Mouse (Mus musculus) liver, embryonic 14.5 days (tissue): Measurements from ENCODE around the gene Nfyb. TPM values are rescaled to one million over a fixed set of nuclear protein-coding genes. Genes with fewer than 3 reads are reported as not detected.

Source experiments
- ATAC-seq: fragments of 200-750 bp; cut with Nextera tagmentation; 2 replicates; pipeline ENCODE4 v1.8.0; 2017; ENCODE audit warnings: moderate number of reproducible peaks, mild to moderate bottlenecking, moderate library complexity; ENCODE audit not compliant: insufficient read depth
- DNase-seq, 3 experiments: peaks; one replicate each; pipeline ENCODE4 v3.0.0-alpha.2; 2012 to 2013; ENCODE audit warnings: low read depth in 3 of 3, low spot score in 3 of 3
- H3K27ac ChIP-seq: fragments of 300-500 bp; sonication (generic); 2 replicates; pipeline ENCODE4 v1.5.1; 2014; ENCODE audit warnings: moderate library complexity, mild to moderate bottlenecking, control low read depth, inconsistent platforms
- H3K27me3 ChIP-seq: fragments of 300-500 bp; sonication (generic); 2 replicates; pipeline ENCODE4 v1.6.1; 2014; ENCODE audit warnings: mild to moderate bottlenecking, low read length, moderate library complexity; ENCODE audit not compliant: control insufficient read depth, insufficient read depth
- H3K36me3 ChIP-seq: fragments of 300-500 bp; sonication (generic); replicated peaks from 2 replicates; pipeline ENCODE4 v1.6.1; 2014; ENCODE audit warnings: low read depth; ENCODE audit not compliant: control insufficient read depth, insufficient read depth
- H3K4me1 ChIP-seq, 2 experiments: fragments of 200-500 bp in 1 of 2; fragments of 300-500 bp in 1 of 2; sonication (generic) in 1 of 2; replicated peaks; 2 replicates each; pipeline ENCODE4 v1.6.1; 2012 to 2014; ENCODE audit warnings: antibody characterized with exemption in 1 of 2, inconsistent platforms in 1 of 2, low read length in 1 of 2; ENCODE audit not compliant: control insufficient read depth in 2 of 2, insufficient read depth in 2 of 2
- H3K4me2 ChIP-seq: fragments of 300-500 bp; sonication (generic); 2 replicates; pipeline ENCODE4 v1.6.1; 2014; ENCODE audit warnings: low read depth, mild to moderate bottlenecking, control low read depth, moderate library complexity
- H3K4me3 ChIP-seq, 2 experiments: fragments of 200-500 bp in 1 of 2; fragments of 300-500 bp in 1 of 2; sonication (generic) in 1 of 2; 2 replicates each; pipeline ENCODE4 v1.5.1; 2012 to 2014; ENCODE audit warnings: low read depth in 2 of 2, low read length in 2 of 2, mild to moderate bottlenecking in 2 of 2, control low read depth in 1 of 2, inconsistent platforms in 1 of 2, moderate library complexity in 1 of 2; ENCODE audit not compliant: insufficient read depth in 1 of 2
- H3K9ac ChIP-seq: fragments of 300-500 bp; sonication (generic); replicated peaks from 2 replicates; pipeline ENCODE4 v1.6.1; 2014; ENCODE audit warnings: mild to moderate bottlenecking, control low read depth, moderate library complexity
- H3K9me3 ChIP-seq: fragments of 300-500 bp; sonication (generic); 2 replicates; pipeline ENCODE4 v1.6.1; 2016; ENCODE audit warnings: low read length, mixed read lengths; ENCODE audit not compliant: control insufficient read depth
- CTCF ChIP-seq: IDR thresholded peaks from 2 replicates; pipeline ENCODE4 v1.5.1; 2016; ENCODE audit warnings: antibody characterized with exemption, low read depth, control low read depth
- EP300 ChIP-seq: IDR thresholded peaks from 2 replicates; pipeline ENCODE4 v1.6.1; 2016; ENCODE audit warnings: antibody characterized with exemption, low read depth
- WGBS: fragments of 180-500 bp; shearing (Covaris S2); extraction: QIAGEN DNeasy Blood & Tissue Kit; methylation state at CpG from one replicate; pipeline ENCODE4 v1.1.7; 2014; ENCODE audit not compliant: insufficient replicate concordance; 5-methylcytosine and 5-hydroxymethylcytosine counted together
- polyA plus RNA-seq, 2 experiments: library from polyadenylated mRNA; depleted of rRNA in 1 of 2; stranded (reverse) in 1 of 2; unstranded in 1 of 2; fragments of >200 nt; fragmentation: Nextera tagmentation in 1 of 2; extraction: Ambion mirVana in 1 of 2; gene quantifications; 2 replicates each; pipeline versions ENCODE4 v1.2.1 to v1.2.3; 2012 to 2014

Nfyb gene
- 14.4 and 22.0 TPM in 2 replicates for polyA plus RNA-seq (2012; rRNA removed)
- polyA plus RNA-seq (2014; fragmentation: Nextera tagmentation; extraction: Ambion mirVana): 31.9 and 32.4 TPM in 2 replicates

- peak within 1 kb of the TSS; percentile 72 to 85 for H3K4me3 ChIP-seq
- H3K9me3 ChIP-seq: no peaks in the 10 kb centered on the region
- peaks cover 16% of the 10 kb centered on the region for H3K36me3 ChIP-seq
- H3K4me2 ChIP-seq: peak within 1 kb of the TSS; percentile 94
- peak within 1 kb of the TSS; percentile 99 for H3K9ac ChIP-seq
- TF ChIP-seq EP300 (0 out of 2 replicates have a peak, but pooled peaks have one; percentile 14), CTCF (no peak)
- H3K4me1 ChIP-seq: peaks cover 9 to 28% of the 10 kb centered on the region in 2 experiments; a peak in 3 of 4 replicates
- peak within 1 kb of the TSS; percentile 95 for H3K27ac ChIP-seq
- H3K27me3 ChIP-seq: no peaks in the 10 kb centered on the region
- ATAC-seq (peak; percentile 94), DNase-seq (peak; percentile 93 to 94 (median 94))
- WGBS: 1% methylated on average over 60 of the region's 68 CpGs
These were observed at the start of gene Nfyb for GRCm38 (mm10) chr10:82763840-82764631. TSS of gene Nfyb (minus strand) at chr10:82764144.

- Histone ChIP-seq H3K4me3 (peak overlapping the region; percentile 55 to 60), H3K27ac (no peak overlapping the region), H3K4me1 (peaks cover 10 to 14% of the 10 kb centered on the region in 2 experiments), H3K4me2 (peak overlapping the region; percentile 71), H3K9me3 (no peaks in the 10 kb centered on the region), H3K9ac (peak overlapping the region; percentile 29; the same call in 1 of the 2 replicates), H3K27me3 (no peaks in the 10 kb centered on the region), H3K36me3 (no peaks in the 10 kb centered on the region)
- peak; percentile 33 to 47 (median 33) for DNase-seq
- peak; percentile 82 for TF ChIP-seq CTCF
- TF ChIP-seq EP300: no peak
- WGBS: 4% methylated on average over 49 of the region's 52 CpGs
- peak; percentile 61 for ATAC-seq
These were observed 48.0 kb upstream of the Nfyb start for GRCm38 (mm10) chr10:82811855-82812431.

DNA sequence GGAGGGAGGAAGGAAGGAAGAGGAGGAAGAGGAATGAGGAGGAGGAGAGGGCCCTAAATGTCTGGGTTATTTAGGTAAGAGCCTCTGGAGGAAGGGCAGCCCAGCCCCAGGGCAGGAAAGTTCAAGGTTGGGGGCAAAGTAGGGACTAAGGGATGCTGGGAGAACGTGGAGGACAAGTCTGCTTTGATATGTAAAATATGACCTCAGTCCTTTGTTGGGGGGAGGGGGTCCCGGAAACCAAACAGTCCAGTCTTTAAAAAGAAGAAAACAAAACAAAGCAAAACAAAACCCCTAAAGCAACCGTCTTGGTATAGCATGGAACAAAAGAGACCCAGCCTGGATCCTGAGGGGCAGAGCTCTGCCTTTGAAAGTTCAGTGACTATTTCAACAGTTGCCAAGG lies 45.4 kb upstream of the Nfyb start:
- H3K36me3 ChIP-seq: no peaks in the 10 kb centered on the region
- WGBS: 26% methylated on average over 3 of the region's 3 CpGs
- no peaks in the 10 kb centered on the region for H3K27me3 ChIP-seq
- no peak overlapping the region for H3K4me2 ChIP-seq
- H3K4me3 ChIP-seq: no peak overlapping the region
- no peak for TF ChIP-seq EP300
- TF ChIP-seq CTCF: no peak
- peaks cover 6 to 20% of the 10 kb centered on the region in 2 experiments for H3K4me1 ChIP-seq
- H3K9ac ChIP-seq: no peak overlapping the region
- no peak for ATAC-seq
- no peaks in the 10 kb centered on the region for H3K9me3 ChIP-seq
- no peak overlapping the region for H3K27ac ChIP-seq
- DNase-seq: no peak

- 70% methylated on average over 8 of the region's 8 CpGs for WGBS
- ATAC-seq: no peak
These were observed 44.9 kb upstream of the Nfyb start for GRCm38 (mm10) chr10:82808891-82809290.

DNA sequence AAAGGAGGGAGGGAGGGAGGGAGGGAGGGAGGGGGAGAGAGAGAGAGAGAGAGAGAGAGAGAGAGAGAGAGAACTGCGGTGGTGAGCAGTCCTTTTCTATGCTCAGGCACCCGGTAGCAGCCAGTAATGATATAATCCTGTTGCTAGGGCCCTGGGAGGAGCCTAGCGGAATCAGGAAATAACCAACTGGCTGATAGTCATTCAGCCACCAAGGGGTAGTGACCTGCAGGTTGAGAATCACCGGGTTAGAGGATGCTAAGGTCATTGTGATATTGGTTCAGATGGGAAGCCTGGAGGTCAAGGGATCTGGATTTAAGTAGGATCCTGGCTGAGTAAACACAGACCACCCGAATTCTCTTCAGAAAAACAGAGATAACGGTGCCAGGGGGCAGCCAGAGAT lies 44.2 kb upstream of the Nfyb start:
- no peak overlapping the region for H3K27ac ChIP-seq
- H3K9me3 ChIP-seq: no peaks in the 10 kb centered on the region
- ATAC-seq (no peak), DNase-seq (no peak)
- 21% methylated on average over 6 of the region's 6 CpGs for WGBS
- H3K4me3 ChIP-seq: no peak overlapping the region
- H3K4me2 ChIP-seq: no peak overlapping the region
- H3K4me1 ChIP-seq: peaks cover 0 to 11% of the 10 kb centered on the region in 2 experiments; a peak in 2 of 4 replicates
- no peaks in the 10 kb centered on the region for H3K27me3 ChIP-seq
- TF ChIP-seq CTCF (no peak), EP300 (no peak)
- H3K9ac ChIP-seq: no peak overlapping the region
- H3K36me3 ChIP-seq: no peaks in the 10 kb centered on the region

More at GRCm38 (mm10) chr10:82808891-82809290, 44.9 kb upstream of the Nfyb start:
- no peak for DNase-seq
- Histone ChIP-seq H3K9ac (no peak overlapping the region), H3K27ac (no peak overlapping the region), H3K36me3 (no peaks in the 10 kb centered on the region), H3K27me3 (no peaks in the 10 kb centered on the region), H3K9me3 (no peaks in the 10 kb centered on the region), H3K4me2 (no peak overlapping the region), H3K4me3 (no peak overlapping the region), H3K4me1 (peaks cover 1 to 16% of the 10 kb centered on the region in 2 experiments; a peak in 3 of 4 replicates)
- TF ChIP-seq EP300: no peak
- TF ChIP-seq CTCF: no peak
